Mouse (Mus musculus) lung, embryonic 16.5 days (tissue): ENCODE measurements around the gene Madcam1. TPM values are rescaled to one million over a fixed set of nuclear protein-coding genes. Genes with fewer than 3 reads are reported as not detected.
A peak's percentile ranks its signal among the peaks of the same experiment; 100 is the strongest.
"Not testable (repeated sequence)": the region's sequence is repeated elsewhere in the genome, so short reads cannot be mapped to it uniquely, and the experiment has no call there.

ENCODE experiments used
- ATAC-seq: fragments of 200-750 bp; cut with Nextera tagmentation; 2 replicates; pipeline ENCODE4 v1.8.0; 2017; ENCODE audit warnings: low read depth, mild to moderate bottlenecking, moderate library complexity
- H3K27ac ChIP-seq: fragments of 300-500 bp; sonication (generic); 2 replicates; pipeline ENCODE4 v1.5.1; 2014; ENCODE audit warnings: mild to moderate bottlenecking, control low read depth, low read length
- H3K27me3 ChIP-seq: fragments of 300-500 bp; sonication (generic); 2 replicates; pipeline ENCODE4 v1.6.1; 2014; ENCODE audit warnings: low read depth, low read length, mixed read lengths; ENCODE audit not compliant: control insufficient read depth, insufficient read depth
- H3K36me3 ChIP-seq: fragments of 300-500 bp; sonication (generic); 2 replicates; pipeline ENCODE4 v1.6.1; 2014; ENCODE audit warnings: low read length; ENCODE audit not compliant: control insufficient read depth, insufficient read depth
- H3K4me1 ChIP-seq: fragments of 300-500 bp; sonication (generic); replicated peaks from 2 replicates; pipeline ENCODE4 v1.6.1; 2014; ENCODE audit warnings: low read length, mixed read lengths; ENCODE audit not compliant: control insufficient read depth, insufficient read depth
- H3K4me2 ChIP-seq: fragments of 300-500 bp; sonication (generic); 2 replicates; pipeline ENCODE4 v1.6.1; 2014; ENCODE audit warnings: low read depth, low read length, control low read depth
- H3K4me3 ChIP-seq: fragments of 300-500 bp; sonication (generic); 2 replicates; pipeline ENCODE4 v1.5.1; 2014; ENCODE audit warnings: mild to moderate bottlenecking, low read length, control low read depth
- H3K9ac ChIP-seq: fragments of 300-500 bp; sonication (generic); 2 replicates; pipeline ENCODE4 v1.6.1; 2014; ENCODE audit warnings: low read length, control low read depth
- H3K9me3 ChIP-seq: fragments of 300-500 bp; sonication (generic); 2 replicates; pipeline ENCODE4 v1.6.1; 2016; ENCODE audit warnings: low read length; ENCODE audit not compliant: control insufficient read depth
- WGBS: fragments of 180-500 bp; shearing (Covaris S2); extraction: QIAGEN DNeasy Blood & Tissue Kit; methylation state at CpG from one replicate; pipeline ENCODE4 v1.1.7; 2014; 5-methylcytosine and 5-hydroxymethylcytosine counted together
- polyA plus RNA-seq: library from polyadenylated mRNA; unstranded; fragments of >200 nt; fragmentation: Nextera tagmentation; extraction: Ambion mirVana; gene quantifications from 2 replicates; pipeline ENCODE4 v1.2.1, GENCODE M21; 2015

Madcam1 gene
- polyA plus RNA-seq, 1 experiment from 2014 or later: 0.69 TPM

DNA sequence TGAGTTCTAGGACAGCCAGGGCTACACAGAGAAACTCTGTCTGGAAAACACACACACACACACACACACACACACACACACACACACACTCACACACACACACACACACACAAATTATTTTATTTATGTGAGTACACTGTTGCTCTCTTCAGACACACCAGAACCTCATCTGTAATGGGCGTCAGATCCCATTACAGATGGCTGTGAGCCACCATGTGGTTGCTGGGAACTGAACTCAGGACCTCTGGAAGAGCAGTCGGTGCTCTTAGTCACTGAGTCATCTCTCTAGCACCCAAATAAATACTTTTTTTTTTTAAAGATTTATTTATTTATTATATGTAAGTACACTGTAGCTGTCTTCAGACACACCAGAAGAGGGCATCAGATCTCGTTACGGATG lies 38.6 kb downstream of the Madcam1 start:
- H3K27me3 ChIP-seq: not testable (repeated sequence)
- WGBS: 72% methylated on average over 3 of the region's 4 CpGs

DNA sequence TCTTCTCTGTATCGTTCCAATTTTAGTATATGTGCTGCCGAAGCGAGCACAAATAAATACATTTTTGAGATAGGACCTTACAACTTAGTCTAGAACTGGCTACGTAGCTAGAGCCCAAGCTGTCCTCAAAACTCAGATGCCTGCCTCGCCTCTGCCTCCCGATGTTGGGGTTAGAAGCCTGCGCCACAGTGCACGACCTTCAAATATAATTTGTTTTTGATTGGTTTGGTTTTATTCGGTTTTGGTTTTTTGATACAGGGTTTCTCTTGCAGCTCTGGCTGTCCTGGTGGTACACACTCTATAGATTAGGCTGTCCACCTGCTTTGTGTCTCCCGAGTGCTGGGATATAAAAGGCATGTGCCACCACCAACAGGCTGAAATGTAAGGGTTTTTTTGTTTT lies 39.2 kb downstream of the Madcam1 start:
- peak overlapping the region; percentile 84 for H3K4me3 ChIP-seq
- H3K9ac ChIP-seq: peak overlapping the region; percentile 43; the same call in 1 of the 2 replicates
- H3K4me1 ChIP-seq: peaks cover 29% of the 10 kb centered on the region
- ATAC-seq: no peak
- peak overlapping the region; percentile 50; the same call in 1 of the 2 replicates for H3K4me2 ChIP-seq
- peak overlapping the region; percentile 59; the same call in 1 of the 2 replicates for H3K27ac ChIP-seq
- no peaks in the 10 kb centered on the region for H3K36me3 ChIP-seq
- H3K27me3 ChIP-seq: no peaks in the 10 kb centered on the region
- WGBS: 69% methylated on average over 10 of the region's 10 CpGs
- H3K9me3 ChIP-seq: no peaks in the 10 kb centered on the region

More for the DNA sequence above, 38.6 kb downstream of the Madcam1 start:
- H3K4me3 ChIP-seq, H3K9ac ChIP-seq, ATAC-seq, H3K9me3 ChIP-seq, H3K4me2 ChIP-seq, H3K27ac ChIP-seq, H3K36me3 ChIP-seq: not testable (repeated sequence)
- peaks cover 32% of the 10 kb centered on the region for H3K4me1 ChIP-seq

DNA sequence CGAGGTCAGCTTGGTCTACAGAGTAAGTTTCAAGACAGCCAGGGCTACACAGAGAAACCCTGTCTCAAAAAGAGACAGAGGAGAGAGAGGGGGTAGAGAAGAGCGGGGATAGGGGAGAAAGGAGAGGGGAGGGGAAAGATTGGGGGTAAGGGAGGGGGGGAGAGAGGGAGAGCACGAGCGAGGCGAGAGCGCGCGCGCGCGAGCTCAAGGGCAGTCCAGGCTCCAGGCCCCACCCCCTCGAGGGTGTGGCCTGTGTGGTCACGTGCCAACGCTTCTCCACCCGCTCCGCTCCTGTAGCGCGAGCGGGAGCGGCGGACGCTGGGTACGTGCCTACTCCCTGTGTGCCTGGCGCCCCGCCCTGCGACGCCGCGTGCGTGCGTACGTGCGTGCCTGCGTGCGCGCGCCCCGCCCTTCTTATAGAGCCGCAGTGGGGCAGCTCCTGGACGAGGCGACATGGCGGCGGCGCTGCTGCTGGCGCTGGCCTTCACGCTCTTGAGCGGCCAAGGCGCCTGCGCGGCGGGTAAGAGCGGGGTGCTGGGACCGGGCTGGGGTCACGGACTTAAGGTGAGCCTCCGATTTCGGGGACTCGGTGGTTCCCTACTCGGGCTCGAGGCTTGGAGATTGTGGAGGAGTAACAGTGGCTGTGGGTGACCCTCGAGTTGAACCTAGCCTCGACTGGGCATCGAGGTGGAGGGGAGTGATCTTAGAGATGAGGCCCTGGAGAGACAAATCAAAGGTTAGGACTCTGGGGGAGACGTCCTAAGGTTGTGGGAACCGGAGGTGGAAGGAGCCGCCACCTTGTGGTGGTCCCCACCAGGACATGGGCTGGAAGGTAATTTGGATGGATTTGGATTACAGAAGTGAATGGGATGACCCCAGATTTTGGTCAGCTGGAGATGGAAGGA lies 40.0 kb downstream of the Madcam1 start, which contains the start of gene Bsg:
Gene Bsg (plus strand): TSS at position 427 of the 905 bp plus-strand sequence.
- WGBS: under 1% methylated on average over 47 of the region's 65 CpGs
- H3K4me2 ChIP-seq: peak within 1 kb of the TSS; percentile 94
- peaks cover 32% of the 10 kb centered on the region for H3K4me1 ChIP-seq
- peaks cover 6% of the 10 kb centered on the region for H3K36me3 ChIP-seq
- peak within 1 kb of the TSS; percentile 87 for H3K27ac ChIP-seq
- H3K9me3 ChIP-seq: no peaks in the 10 kb centered on the region
- peak; percentile 94 for ATAC-seq
- H3K27me3 ChIP-seq: no peaks in the 10 kb centered on the region
- H3K4me3 ChIP-seq: peak within 1 kb of the TSS; percentile 84
- peak within 1 kb of the TSS; percentile 97 for H3K9ac ChIP-seq

DNA sequence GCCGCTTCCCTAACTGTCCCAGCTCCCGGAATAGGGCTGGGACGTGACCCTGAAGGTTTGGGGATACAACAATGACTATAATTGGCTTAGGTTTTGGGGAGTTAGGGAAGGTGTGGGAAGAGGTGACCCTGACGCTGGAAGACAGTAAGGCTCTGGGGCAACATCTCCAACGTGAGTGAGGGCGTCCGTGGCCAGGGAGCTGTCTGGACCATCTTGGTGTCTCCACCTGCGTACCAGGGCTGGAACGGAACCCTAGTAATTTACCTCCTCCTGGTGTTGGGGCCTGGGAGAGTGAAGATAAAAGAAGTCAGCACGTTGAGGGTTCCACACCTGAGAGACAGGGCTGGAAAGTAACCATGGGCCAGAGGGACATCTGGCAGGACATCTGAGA lies 40.6 kb downstream of the Madcam1 start:
- Histone ChIP-seq H3K9me3 (no peaks in the 10 kb centered on the region), H3K4me1 (peaks cover 32% of the 10 kb centered on the region), H3K4me2 (peak overlapping the region; percentile 94), H3K27me3 (no peaks in the 10 kb centered on the region), H3K9ac (peak overlapping the region; percentile 97), H3K36me3 (peaks cover 12% of the 10 kb centered on the region), H3K27ac (peak overlapping the region; percentile 87), H3K4me3 (peak overlapping the region; percentile 84)
- no peak for ATAC-seq
- WGBS: 3% methylated on average over 10 of the region's 10 CpGs

DNA sequence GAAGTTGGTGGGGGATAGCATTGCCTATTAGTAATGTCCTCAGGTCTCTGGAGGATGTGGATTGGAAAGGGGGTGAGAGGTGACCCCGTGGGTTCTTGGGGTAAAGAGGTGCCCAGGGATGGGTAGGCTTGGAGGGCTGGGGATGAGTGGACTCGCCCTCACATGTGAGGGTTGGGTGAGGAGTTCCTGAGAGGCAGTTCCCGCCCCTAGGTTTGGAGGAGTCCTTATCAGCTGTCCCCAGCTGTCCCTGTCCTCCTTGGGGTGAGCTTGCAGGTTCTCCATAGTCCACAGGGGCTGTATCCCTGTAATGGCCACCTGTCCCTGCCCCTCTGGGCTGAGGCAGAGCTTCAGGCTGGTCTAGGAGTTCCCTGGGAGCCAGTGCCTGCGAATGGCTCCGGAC lies 41.6 kb downstream of the Madcam1 start:
- no peaks in the 10 kb centered on the region for H3K27me3 ChIP-seq
- no peaks in the 10 kb centered on the region for H3K9me3 ChIP-seq
- peak overlapping the region; percentile 94 for H3K4me2 ChIP-seq
- no peak overlapping the region; the same call in 1 of the 2 replicates for H3K27ac ChIP-seq
- WGBS: 69% methylated on average over 5 of the region's 5 CpGs
- H3K36me3 ChIP-seq: peaks cover 22% of the 10 kb centered on the region
- no peak for ATAC-seq
- H3K4me1 ChIP-seq: peaks cover 32% of the 10 kb centered on the region
- peak overlapping the region; percentile 84 for H3K4me3 ChIP-seq
- H3K9ac ChIP-seq: peak overlapping the region; percentile 97

DNA sequence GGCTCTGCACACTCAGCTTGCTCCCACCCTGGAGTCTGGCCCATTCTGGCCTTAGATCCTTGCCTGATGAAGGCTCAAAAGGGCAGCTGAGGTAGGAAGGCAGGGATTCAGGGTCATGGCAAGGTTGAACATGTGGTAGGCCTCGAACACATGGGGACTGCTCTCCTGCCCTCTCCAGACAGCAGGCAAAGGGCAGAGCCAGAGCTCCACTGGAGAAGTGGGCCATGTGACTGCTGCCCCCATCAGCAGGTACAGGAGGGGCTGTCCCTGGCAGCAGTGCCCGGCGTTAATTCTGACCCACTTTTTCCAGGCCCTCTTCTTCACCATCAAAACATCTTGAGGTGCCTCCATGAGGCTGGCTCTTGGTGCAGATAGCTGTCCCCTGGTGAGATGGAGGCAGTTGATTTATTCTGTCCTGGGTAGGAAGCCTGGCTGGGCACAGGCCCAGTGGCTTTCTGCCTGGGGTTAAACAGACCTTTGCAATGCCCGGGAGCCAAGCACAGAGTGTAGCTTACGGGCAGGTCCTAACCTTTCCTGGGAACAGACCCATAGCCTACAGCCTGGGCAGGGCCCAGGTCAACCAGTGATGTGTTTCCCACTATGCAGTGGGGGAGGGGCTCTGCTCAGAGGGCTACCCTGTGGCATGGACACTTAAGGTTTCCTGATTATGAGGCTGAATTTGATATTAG lies 42.2 kb downstream of the Madcam1 start:
- Histone ChIP-seq H3K4me3 (peak overlapping the region; percentile 84), H3K9me3 (no peaks in the 10 kb centered on the region), H3K4me1 (peaks cover 30% of the 10 kb centered on the region), H3K4me2 (peak overlapping the region; percentile 94), H3K27ac (no peak overlapping the region), H3K27me3 (no peaks in the 10 kb centered on the region), H3K9ac (peak overlapping the region; percentile 97), H3K36me3 (peaks cover 28% of the 10 kb centered on the region)
- ATAC-seq: no peak
- 79% methylated on average over 5 of the region's 5 CpGs for WGBS

DNA sequence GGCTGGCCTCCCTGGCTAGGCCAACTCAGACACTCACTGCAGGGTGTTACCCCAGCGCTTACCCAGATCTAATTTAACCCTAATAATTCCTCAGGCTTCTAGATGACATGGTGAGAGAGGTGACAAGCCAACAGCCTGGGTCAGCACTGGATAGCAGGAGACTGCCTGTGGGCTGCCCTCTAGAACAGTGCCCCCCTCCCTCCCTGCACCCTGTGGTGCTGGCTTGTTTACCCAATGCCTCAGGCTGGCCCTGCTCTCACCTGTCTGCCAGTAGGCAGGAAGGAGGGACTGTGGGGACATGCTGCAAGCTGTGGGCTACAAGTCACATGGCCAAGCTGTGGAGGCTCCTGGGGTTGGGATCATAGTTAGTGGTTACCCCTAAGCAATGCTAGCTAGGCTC lies 42.8 kb downstream of the Madcam1 start:
- Histone ChIP-seq H3K9ac (no peak overlapping the region), H3K27ac (no peak overlapping the region), H3K9me3 (no peaks in the 10 kb centered on the region), H3K4me1 (peaks cover 30% of the 10 kb centered on the region), H3K27me3 (no peaks in the 10 kb centered on the region), H3K4me3 (peak overlapping the region; percentile 84; the same call in 1 of the 2 replicates), H3K4me2 (peak overlapping the region; percentile 1; the same call in 1 of the 2 replicates), H3K36me3 (peaks cover 33% of the 10 kb centered on the region)
- WGBS: 61% methylated on average over 1 of the region's 1 CpGs
- no peak for ATAC-seq

DNA sequence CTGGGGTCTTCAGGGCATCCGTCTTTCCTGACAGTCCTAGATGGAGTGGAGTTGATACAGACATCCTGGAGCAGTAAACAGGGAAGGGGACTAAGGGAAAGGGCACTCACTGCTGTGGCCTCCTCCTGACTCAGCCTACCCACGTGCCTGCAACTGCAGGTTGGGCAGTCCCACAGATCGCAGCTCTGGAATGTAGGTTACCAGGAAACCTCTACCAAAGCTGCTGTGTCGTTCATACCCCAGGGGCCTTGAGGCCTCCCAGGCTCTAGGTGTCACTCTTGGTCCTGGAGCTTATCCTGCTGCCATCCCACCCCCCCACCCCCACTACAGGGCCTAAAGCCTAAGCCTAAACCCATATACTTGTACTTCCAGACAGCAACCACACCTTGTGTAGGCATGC lies 43.4 kb downstream of the Madcam1 start:
- Histone ChIP-seq H3K4me1 (peaks cover 30% of the 10 kb centered on the region), H3K27me3 (no peaks in the 10 kb centered on the region), H3K27ac (no peak overlapping the region), H3K4me3 (no peak overlapping the region), H3K4me2 (no peak overlapping the region), H3K9ac (no peak overlapping the region), H3K9me3 (no peaks in the 10 kb centered on the region), H3K36me3 (peaks cover 33% of the 10 kb centered on the region)
- WGBS: 66% methylated on average over 4 of the region's 4 CpGs
- ATAC-seq: no peak

DNA sequence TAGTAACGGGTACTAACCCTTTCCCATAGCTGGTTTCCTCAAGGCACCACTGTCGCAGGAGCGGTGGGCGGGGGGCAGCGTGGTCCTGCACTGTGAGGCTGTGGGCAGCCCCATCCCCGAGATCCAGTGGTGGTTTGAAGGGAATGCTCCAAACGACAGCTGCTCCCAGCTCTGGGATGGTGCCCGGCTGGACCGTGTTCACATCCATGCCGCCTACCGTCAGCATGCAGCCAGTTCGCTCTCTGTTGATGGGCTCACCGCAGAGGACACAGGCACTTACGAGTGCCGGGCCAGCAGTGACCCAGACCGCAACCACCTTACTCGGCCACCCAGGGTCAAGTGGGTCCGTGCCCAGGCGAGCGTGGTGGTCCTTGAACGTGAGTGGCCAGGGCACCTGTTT lies 44.3 kb downstream of the Madcam1 start:
- H3K27ac ChIP-seq: no peak overlapping the region
- H3K36me3 ChIP-seq: peaks cover 33% of the 10 kb centered on the region
- H3K27me3 ChIP-seq: no peaks in the 10 kb centered on the region
- 74% methylated on average over 21 of the region's 21 CpGs for WGBS
- no peak overlapping the region for H3K4me3 ChIP-seq
- H3K9me3 ChIP-seq: no peaks in the 10 kb centered on the region
- H3K4me1 ChIP-seq: peaks cover 30% of the 10 kb centered on the region
- no peak for ATAC-seq
- no peak overlapping the region for H3K9ac ChIP-seq
- no peak overlapping the region for H3K4me2 ChIP-seq
